Mouse (Mus musculus) heart, embryonic 14.5 days (tissue): ENCODE results near the gene Nanog. TPM values are rescaled to one million over a fixed set of nuclear protein-coding genes. Genes with fewer than 3 reads are reported as not detected.
"Not testable (repeated sequence)": the region's sequence is repeated elsewhere in the genome, so short reads cannot be mapped to it uniquely, and the experiment has no call there.

Experiments used
- ATAC-seq: fragments of 200-750 bp; cut with Nextera tagmentation; 2 replicates; pipeline ENCODE4 v1.8.0; 2017; ENCODE audit warnings: low read depth, moderate TSS enrichment; ENCODE audit not compliant: insufficient number of reproducible peaks, insufficient read depth, low FRiP score
- H3K27ac ChIP-seq, 2 experiments: fragments of 200-500 bp in 1 of 2; fragments of 300-500 bp in 1 of 2; sonication (generic) in 1 of 2; replicated peaks in 1 of 2; 2 replicates each; pipeline ENCODE4 v1.5.1; 2012 to 2014; ENCODE audit warnings: low read depth in 2 of 2, low read length in 2 of 2, control low read depth in 1 of 2, mild to moderate bottlenecking in 1 of 2, mixed read lengths in 1 of 2; ENCODE audit not compliant: control insufficient read depth in 1 of 2, insufficient read depth in 1 of 2
- H3K27me3 ChIP-seq: fragments of 300-500 bp; sonication (generic); 2 replicates; pipeline ENCODE4 v1.6.1; 2014; ENCODE audit warnings: mild to moderate bottlenecking, low read length, control low read depth; ENCODE audit not compliant: control insufficient read depth, insufficient read depth
- H3K36me3 ChIP-seq: fragments of 300-500 bp; sonication (generic); 2 replicates; pipeline ENCODE4 v1.6.1; 2014; ENCODE audit warnings: mild to moderate bottlenecking, control low read depth, low read length, mixed read lengths; ENCODE audit not compliant: control insufficient read depth, insufficient read depth
- H3K4me1 ChIP-seq, 2 experiments: fragments of 200-500 bp in 1 of 2; fragments of 300-500 bp in 1 of 2; sonication (generic) in 1 of 2; 2 replicates each; pipeline ENCODE4 v1.6.1; 2012 to 2014; ENCODE audit warnings: low read length in 2 of 2, control low read depth in 1 of 2, mixed read lengths in 1 of 2; ENCODE audit not compliant: control insufficient read depth in 2 of 2, insufficient read depth in 2 of 2
- H3K4me2 ChIP-seq: fragments of 300-500 bp; sonication (generic); 2 replicates; pipeline ENCODE4 v1.6.1; 2014; ENCODE audit warnings: mild to moderate bottlenecking, low read length
- H3K4me3 ChIP-seq, 2 experiments: fragments of 200-500 bp in 1 of 2; fragments of 300-500 bp in 1 of 2; sonication (generic) in 1 of 2; 2 replicates each; pipeline ENCODE4 v1.5.1; 2012 to 2014; ENCODE audit warnings: low read length in 2 of 2, mild to moderate bottlenecking in 2 of 2, control low read depth in 1 of 2, low read depth in 1 of 2, moderate library complexity in 1 of 2; ENCODE audit not compliant: control insufficient read depth in 1 of 2, insufficient read depth in 1 of 2
- H3K9ac ChIP-seq: fragments of 300-500 bp; sonication (generic); 2 replicates; pipeline ENCODE4 v1.6.1; 2014; ENCODE audit warnings: mild to moderate bottlenecking, low read length
- H3K9me3 ChIP-seq: fragments of 300-500 bp; sonication (generic); 2 replicates; pipeline ENCODE4 v1.6.1; 2016; ENCODE audit warnings: low read length, control low read depth; ENCODE audit not compliant: control insufficient read depth
- WGBS: fragments of 180-500 bp; shearing (Covaris S2); extraction: QIAGEN DNeasy Blood & Tissue Kit; methylation state at CpG from one replicate; pipeline ENCODE4 v1.1.7; 2014; 5-methylcytosine and 5-hydroxymethylcytosine counted together
- polyA plus RNA-seq: library from polyadenylated mRNA; unstranded; fragments of >200 nt; fragmentation: Nextera tagmentation; extraction: Ambion mirVana; gene quantifications from 2 replicates; pipeline ENCODE4 v1.2.1, GENCODE M21; 2014

Nanog gene
- polyA plus RNA-seq, 1 experiment from 2014 or later, result 1.2 TPM

DNA sequence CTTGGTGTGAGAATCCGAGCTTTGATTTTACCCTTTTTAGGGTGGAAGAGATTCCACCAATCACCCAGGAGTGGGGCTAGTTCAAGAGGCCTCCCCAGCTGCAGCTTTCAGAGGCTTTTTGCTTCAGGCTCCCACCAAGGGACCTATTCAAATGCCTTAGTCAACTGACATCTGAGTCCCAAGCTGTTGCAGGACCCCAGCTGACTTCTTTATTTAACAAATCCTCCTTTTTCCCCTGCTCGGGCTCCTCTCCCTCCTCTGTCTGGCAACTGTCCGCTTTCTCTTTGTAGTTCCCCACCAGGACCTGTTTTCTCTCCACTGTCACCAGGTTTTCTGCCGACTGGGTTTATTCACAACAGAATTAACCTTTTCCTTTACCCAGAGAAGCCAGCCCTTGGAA is 8.6 kb downstream of the Nanog start:
- Histone ChIP-seq H3K27ac (no peak overlapping the region), H3K27me3 (no peaks in the 10 kb centered on the region), H3K4me2 (no peak overlapping the region), H3K4me1 (peaks cover 3 to 8% of the 10 kb centered on the region in 2 experiments; a peak in 2 of 4 replicates), H3K9me3 (no peaks in the 10 kb centered on the region), H3K36me3 (no peaks in the 10 kb centered on the region), H3K4me3 (no peak overlapping the region), H3K9ac (no peak overlapping the region)
- WGBS, result 12% methylated on average over 4 of the region's 4 CpGs
- ATAC-seq, result no peak

- not testable (repeated sequence) for H3K27me3 ChIP-seq, H3K27ac ChIP-seq, H3K36me3 ChIP-seq, H3K4me1 ChIP-seq, H3K9me3 ChIP-seq, H3K4me2 ChIP-seq, H3K4me3 ChIP-seq, ATAC-seq, H3K9ac ChIP-seq
- 82% methylated on average over 1 of the region's 1 CpGs for WGBS
Observed at GRCm38 (mm10) chr6:122718224-122718623, 10.9 kb downstream of the Nanog start.

GRCm38 (mm10) chr6:122719942-122720341 is 12.7 kb downstream of the Nanog start:
- no peak for ATAC-seq
- Histone ChIP-seq H3K27ac (no peak overlapping the region), H3K9ac (no peak overlapping the region), H3K4me3 (no peak overlapping the region), H3K4me2 (no peak overlapping the region), H3K9me3 (no peaks in the 10 kb centered on the region), H3K4me1 (peaks cover 1 to 8% of the 10 kb centered on the region in 2 experiments; a peak in 2 of 4 replicates), H3K27me3 (no peaks in the 10 kb centered on the region), H3K36me3 (no peaks in the 10 kb centered on the region)
- 24% methylated on average over 2 of the region's 2 CpGs for WGBS

- H3K9ac ChIP-seq, result no peak overlapping the region
- peak overlapping the region; percentile 46 for H3K4me2 ChIP-seq
- no peak overlapping the region for H3K27ac ChIP-seq
- no peaks in the 10 kb centered on the region for H3K9me3 ChIP-seq
- H3K36me3 ChIP-seq, result peaks cover 18% of the 10 kb centered on the region
- WGBS, result 13% methylated on average over 8 of the region's 8 CpGs
- no peak overlapping the region for H3K4me3 ChIP-seq
- H3K4me1 ChIP-seq, result peaks cover 6 to 19% of the 10 kb centered on the region in 2 experiments; a peak in 3 of 4 replicates
- H3K27me3 ChIP-seq, result peaks cover 4% of the 10 kb centered on the region; the same call in 1 of the 2 replicates
- peak; percentile 24; the same call in 1 of the 2 replicates for ATAC-seq
Observed at GRCm38 (mm10) chr6:122739952-122740351, 32.7 kb downstream of the Nanog start.

GRCm38 (mm10) chr6:122741460-122742227 is 34.4 kb downstream of the Nanog start:
- H3K36me3 ChIP-seq, result peaks cover 7% of the 10 kb centered on the region; the same call in 1 of the 2 replicates
- H3K9ac ChIP-seq, result peak overlapping the region; percentile 52
- no peak for ATAC-seq
- WGBS, result 3% methylated on average over 25 of the region's 25 CpGs
- peaks cover 6 to 19% of the 10 kb centered on the region in 2 experiments; a peak in 3 of 4 replicates for H3K4me1 ChIP-seq
- H3K27me3 ChIP-seq, result peaks cover 4% of the 10 kb centered on the region; the same call in 1 of the 2 replicates
- no peaks in the 10 kb centered on the region for H3K9me3 ChIP-seq
- H3K4me2 ChIP-seq, result peak overlapping the region; percentile 80
- no peak overlapping the region for H3K27ac ChIP-seq
- peak overlapping the region; percentile 52 to 61 for H3K4me3 ChIP-seq

DNA sequence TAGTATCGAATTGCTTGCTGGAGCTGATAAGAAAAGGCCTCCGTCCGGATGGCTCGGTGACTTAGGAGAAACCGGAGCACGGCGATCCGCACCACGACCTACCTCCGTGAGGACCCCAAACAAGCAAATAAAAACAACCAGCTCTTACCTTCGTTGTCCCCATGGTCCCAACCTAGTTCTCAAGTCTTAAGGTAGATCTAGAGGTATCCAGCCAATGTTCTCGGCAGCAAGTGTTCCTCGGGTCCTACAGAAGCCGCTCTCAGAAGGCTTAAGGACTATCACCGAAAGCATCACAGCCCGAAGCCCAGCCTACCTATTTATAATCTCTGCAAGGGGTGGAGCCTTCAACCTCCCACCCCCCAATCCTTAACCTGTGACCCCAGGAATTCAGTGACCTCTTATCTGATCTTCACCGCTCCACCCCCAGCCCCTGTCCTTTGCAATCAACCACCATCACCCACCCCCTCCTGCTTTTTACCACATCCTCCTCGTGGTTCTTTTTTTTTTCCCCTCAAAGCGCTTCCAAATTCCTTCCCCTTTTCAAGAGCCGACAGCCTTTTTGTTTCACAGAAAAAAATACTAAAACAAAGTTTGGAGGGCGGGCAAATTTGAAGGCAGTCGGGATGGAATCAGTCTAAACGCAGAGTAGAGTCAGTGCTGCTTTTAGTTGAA is 35.1 kb downstream of the Nanog start:
- no peak; the same call in 1 of the 2 replicates for ATAC-seq
- peak overlapping the region; percentile 52 to 61 for H3K4me3 ChIP-seq
- H3K9me3 ChIP-seq, result no peaks in the 10 kb centered on the region
- H3K9ac ChIP-seq, result peak overlapping the region; percentile 52
- H3K4me2 ChIP-seq, result peak overlapping the region; percentile 80
- under 1% methylated on average over 23 of the region's 23 CpGs for WGBS
- H3K27me3 ChIP-seq, result peaks cover 4% of the 10 kb centered on the region; the same call in 1 of the 2 replicates
- no peaks in the 10 kb centered on the region; the same call in 1 of the 2 replicates for H3K36me3 ChIP-seq
- H3K4me1 ChIP-seq, result peaks cover 6 to 19% of the 10 kb centered on the region in 2 experiments; a peak in 3 of 4 replicates
- no peak overlapping the region for H3K27ac ChIP-seq

GRCm38 (mm10) chr6:122743353-122743752 is 36.1 kb downstream of the Nanog start:
- no peak overlapping the region for H3K9ac ChIP-seq
- H3K4me3 ChIP-seq, result no peak overlapping the region
- H3K4me2 ChIP-seq, result no peak overlapping the region
- 32% methylated on average over 11 of the region's 11 CpGs for WGBS
- peaks cover 4% of the 10 kb centered on the region; the same call in 1 of the 2 replicates for H3K27me3 ChIP-seq
- ATAC-seq, result no peak
- no peaks in the 10 kb centered on the region for H3K36me3 ChIP-seq
- peaks cover 6 to 19% of the 10 kb centered on the region in 2 experiments; a peak in 3 of 4 replicates for H3K4me1 ChIP-seq
- no peaks in the 10 kb centered on the region for H3K9me3 ChIP-seq
- no peak overlapping the region for H3K27ac ChIP-seq
